Mouse (Mus musculus) embryonic facial prominence, embryonic 15.5 days (tissue): ENCODE measurements around the gene Slc4a5. TPM values are rescaled to one million over a fixed set of nuclear protein-coding genes. Genes with fewer than 3 reads are reported as not detected.

Experiments used
- ATAC-seq: fragments of 200-750 bp; cut with Nextera tagmentation; 2 replicates; pipeline ENCODE4 v1.8.0; 2017; ENCODE audit warnings: low read depth, moderate TSS enrichment; ENCODE audit not compliant: insufficient number of reproducible peaks, low FRiP score, low TSS enrichment
- H3K27ac ChIP-seq: fragments of 300-500 bp; sonication (generic); replicated peaks from 2 replicates; pipeline ENCODE4 v1.5.1; 2015; ENCODE audit warnings: mild to moderate bottlenecking, inconsistent platforms
- H3K27me3 ChIP-seq: fragments of 300-500 bp; sonication (generic); 2 replicates; pipeline ENCODE4 v1.6.1; 2015; ENCODE audit warnings: inconsistent platforms
- H3K36me3 ChIP-seq: fragments of 300-500 bp; sonication (generic); 2 replicates; pipeline ENCODE4 v1.6.1; 2015; ENCODE audit warnings: mild to moderate bottlenecking, inconsistent platforms
- H3K4me1 ChIP-seq: fragments of 300-500 bp; sonication (generic); 2 replicates; pipeline ENCODE4 v1.6.1; 2015; ENCODE audit warnings: inconsistent platforms
- H3K4me2 ChIP-seq: fragments of 300-500 bp; sonication (generic); replicated peaks from 2 replicates; pipeline ENCODE4 v1.6.1; 2015; ENCODE audit warnings: mild to moderate bottlenecking, inconsistent platforms
- H3K4me3 ChIP-seq: fragments of 300-500 bp; sonication (generic); replicated peaks from 2 replicates; pipeline ENCODE4 v1.5.1; 2015; ENCODE audit warnings: mild to moderate bottlenecking, inconsistent platforms
- H3K9ac ChIP-seq: fragments of 300-500 bp; sonication (generic); 2 replicates; pipeline ENCODE4 v1.6.1; 2015; ENCODE audit warnings: inconsistent platforms
- H3K9me3 ChIP-seq: fragments of 300-500 bp; sonication (generic); replicated peaks from 2 replicates; pipeline ENCODE4 v1.6.1; 2016; ENCODE audit warnings: inconsistent platforms
- whole genome bisulfite sequencing: fragments of 180-500 bp; shearing (Covaris S2); methylation state at CpG from one replicate; pipeline ENCODE4 v1.1.7; 2015; 5-methylcytosine and 5-hydroxymethylcytosine counted together
- polyA plus RNA-seq: library from polyadenylated mRNA; unstranded; fragments of >200 nt; fragmentation: Nextera tagmentation; extraction: Ambion mirVana; gene quantifications from 2 replicates; pipeline ENCODE4 v1.2.1, GENCODE M21; 2015

Gene Slc4a5
- polyA plus RNA-seq, 1 experiment from 2014 or later = 0.48 TPM

DNA sequence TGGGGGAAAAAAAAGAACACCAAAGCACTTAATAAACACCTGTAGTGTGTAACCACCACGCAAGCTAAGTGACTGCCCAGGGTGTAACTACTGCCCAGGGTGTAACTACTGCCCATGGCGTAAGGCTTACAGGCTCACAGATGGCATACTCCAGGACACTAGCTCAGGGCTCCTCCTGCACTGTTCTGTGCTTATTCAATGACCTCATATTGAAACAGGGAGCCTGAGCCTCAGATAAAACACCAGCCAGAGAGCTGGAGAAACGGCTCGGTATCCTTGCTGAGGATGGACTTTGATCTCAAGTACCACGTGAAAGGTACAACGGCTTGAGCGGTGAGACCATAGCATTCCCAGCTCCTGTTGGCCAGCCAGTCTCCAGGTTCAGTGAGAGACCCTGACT lies 92.4 kb downstream of the Slc4a5 start:
- Histone ChIP-seq H3K9me3 (no peaks in the 10 kb centered on the region), H3K27ac (no peak overlapping the region), H3K9ac (no peak overlapping the region), H3K36me3 (peaks cover 38% of the 10 kb centered on the region), H3K4me2 (no peak overlapping the region), H3K27me3 (no peaks in the 10 kb centered on the region), H3K4me3 (no peak overlapping the region), H3K4me1 (peaks cover 13% of the 10 kb centered on the region; the same call in 1 of the 2 replicates)
- no peak for ATAC-seq
- WGBS = 87% methylated on average over 7 of the region's 7 CpGs

DNA sequence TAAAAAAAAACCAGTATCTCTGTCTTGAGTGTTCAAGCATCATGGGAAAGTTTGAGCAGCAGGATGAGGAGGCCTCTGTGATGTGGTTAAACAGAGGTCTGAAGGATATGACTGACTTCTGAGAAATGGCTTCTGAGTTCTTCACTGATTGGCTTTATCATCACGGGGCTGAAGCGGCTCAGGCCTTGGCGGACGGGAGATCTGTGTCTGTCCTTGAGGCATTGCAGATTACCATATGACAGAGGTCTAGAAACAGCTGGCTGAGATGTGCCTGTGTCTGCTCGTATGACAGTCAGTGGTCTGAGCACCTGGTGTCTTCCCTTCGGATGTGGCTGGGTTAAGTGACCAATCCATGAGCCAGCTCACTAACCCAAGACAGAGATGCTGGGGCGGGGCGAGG lies 92.9 kb downstream of the Slc4a5 start:
- 81% methylated on average over 8 of the region's 8 CpGs for WGBS
- H3K4me2 ChIP-seq = no peak overlapping the region
- no peak overlapping the region for H3K27ac ChIP-seq
- H3K9me3 ChIP-seq = no peaks in the 10 kb centered on the region
- H3K4me3 ChIP-seq = no peak overlapping the region
- H3K9ac ChIP-seq = no peak overlapping the region
- no peak for ATAC-seq
- peaks cover 33% of the 10 kb centered on the region for H3K36me3 ChIP-seq
- peaks cover 13% of the 10 kb centered on the region; the same call in 1 of the 2 replicates for H3K4me1 ChIP-seq
- H3K27me3 ChIP-seq = no peaks in the 10 kb centered on the region

DNA sequence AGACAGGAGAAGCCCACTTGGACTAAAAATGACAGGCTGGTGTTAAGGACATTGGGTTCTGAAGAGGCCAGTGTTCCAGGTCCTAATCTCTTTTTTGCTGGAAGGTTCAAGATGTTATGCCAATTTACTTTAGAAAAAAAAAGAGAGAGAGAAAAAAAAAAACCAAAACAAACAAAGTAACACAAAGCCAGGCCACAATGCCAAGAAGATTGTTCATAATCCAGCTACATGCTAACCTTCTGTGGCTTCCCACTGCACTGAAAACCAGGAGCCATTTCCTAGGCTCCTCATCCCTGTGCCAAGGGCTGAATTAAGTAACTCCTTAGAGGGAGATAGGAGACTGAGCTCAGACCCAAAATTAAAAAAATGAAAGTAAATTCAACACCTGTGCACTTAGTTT lies 95.7 kb downstream of the Slc4a5 start:
- Histone ChIP-seq H3K27me3 (no peaks in the 10 kb centered on the region), H3K4me3 (no peak overlapping the region), H3K4me2 (no peak overlapping the region), H3K27ac (no peak overlapping the region), H3K9me3 (no peaks in the 10 kb centered on the region), H3K9ac (no peak overlapping the region), H3K36me3 (peaks cover 18% of the 10 kb centered on the region), H3K4me1 (peaks cover 13% of the 10 kb centered on the region; the same call in 1 of the 2 replicates)
- no peak for ATAC-seq

DNA sequence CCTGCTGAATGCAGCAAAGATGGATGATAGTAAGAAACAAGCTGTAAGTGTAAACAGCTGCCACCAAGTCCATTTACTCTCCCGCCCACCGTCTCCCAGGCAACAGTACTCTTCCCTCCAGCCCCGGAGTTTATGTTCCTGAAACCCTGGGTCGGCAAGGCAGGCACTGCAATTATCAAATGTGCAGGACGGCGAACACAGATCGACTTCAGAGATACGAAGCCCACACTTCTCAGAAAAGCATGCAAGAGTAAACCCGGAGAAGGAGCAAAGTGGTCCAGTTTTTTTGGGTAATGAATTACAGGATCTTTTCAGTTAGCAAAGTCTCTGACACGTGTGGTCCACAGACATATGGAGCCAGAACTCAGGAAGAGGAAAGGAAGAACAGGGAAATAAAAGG lies 96.4 kb downstream of the Slc4a5 start:
- 6% methylated on average over 10 of the region's 10 CpGs for WGBS
- peak overlapping the region; percentile 95 for H3K4me3 ChIP-seq
- no peak overlapping the region for H3K9ac ChIP-seq
- H3K27me3 ChIP-seq = no peaks in the 10 kb centered on the region
- H3K36me3 ChIP-seq = peaks cover 10% of the 10 kb centered on the region
- peaks cover 13% of the 10 kb centered on the region; the same call in 1 of the 2 replicates for H3K4me1 ChIP-seq
- H3K4me2 ChIP-seq = peak overlapping the region; percentile 90
- ATAC-seq = no peak
- no peak overlapping the region for H3K27ac ChIP-seq
- H3K9me3 ChIP-seq = no peaks in the 10 kb centered on the region

- Histone ChIP-seq H3K27ac (peak overlapping the region; percentile 75), H3K36me3 (peaks cover under 1% of the 10 kb centered on the region; the same call in 1 of the 2 replicates), H3K9ac (peak overlapping the region; percentile 68), H3K4me3 (peak overlapping the region; percentile 95), H3K9me3 (no peaks in the 10 kb centered on the region), H3K4me1 (peaks cover 13% of the 10 kb centered on the region; the same call in 1 of the 2 replicates), H3K4me2 (peak overlapping the region; percentile 90), H3K27me3 (no peaks in the 10 kb centered on the region)
- under 1% methylated on average over 52 of the region's 52 CpGs for whole genome bisulfite sequencing
- ATAC-seq = peak; percentile 98
Measured at GRCm38 (mm10) chr6:83317108-83317741, 97.6 kb downstream of the Slc4a5 start.

DNA sequence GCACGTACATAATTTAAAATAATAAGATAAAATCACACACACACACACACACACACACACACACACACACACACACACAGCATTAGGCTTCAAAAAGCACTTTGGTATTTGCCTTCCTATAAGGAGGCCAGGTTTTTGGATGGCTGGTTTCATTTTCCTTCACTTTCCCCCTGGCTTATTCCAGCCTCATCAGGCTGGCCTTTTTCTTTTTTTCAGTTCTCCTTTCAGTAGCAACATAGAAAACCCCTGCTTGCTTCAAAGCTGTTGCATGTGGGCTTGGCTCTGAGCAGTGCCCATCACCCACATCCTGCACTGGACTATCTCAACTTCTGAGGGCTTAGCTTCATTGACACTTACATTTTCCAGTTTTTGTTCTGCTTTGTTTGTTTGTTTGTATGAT lies 102.3 kb downstream of the Slc4a5 start:
- Histone ChIP-seq H3K36me3 (no peaks in the 10 kb centered on the region), H3K9me3 (no peaks in the 10 kb centered on the region), H3K27ac (no peak overlapping the region), H3K9ac (no peak overlapping the region), H3K4me3 (no peak overlapping the region), H3K4me1 (peaks cover 8% of the 10 kb centered on the region), H3K4me2 (no peak overlapping the region), H3K27me3 (no peaks in the 10 kb centered on the region)
- no peak for ATAC-seq
- 69% methylated on average over 1 of the region's 1 CpGs for WGBS

GRCm38 (mm10) chr6:83322794-83323193 lies 103.2 kb downstream of the Slc4a5 start:
- no peak for ATAC-seq
- Histone ChIP-seq H3K27ac (no peak overlapping the region), H3K9me3 (no peaks in the 10 kb centered on the region), H3K4me1 (peaks cover 12% of the 10 kb centered on the region), H3K4me3 (no peak overlapping the region), H3K9ac (no peak overlapping the region), H3K27me3 (no peaks in the 10 kb centered on the region), H3K36me3 (no peaks in the 10 kb centered on the region), H3K4me2 (no peak overlapping the region)
- 64% methylated on average over 2 of the region's 2 CpGs for WGBS

DNA sequence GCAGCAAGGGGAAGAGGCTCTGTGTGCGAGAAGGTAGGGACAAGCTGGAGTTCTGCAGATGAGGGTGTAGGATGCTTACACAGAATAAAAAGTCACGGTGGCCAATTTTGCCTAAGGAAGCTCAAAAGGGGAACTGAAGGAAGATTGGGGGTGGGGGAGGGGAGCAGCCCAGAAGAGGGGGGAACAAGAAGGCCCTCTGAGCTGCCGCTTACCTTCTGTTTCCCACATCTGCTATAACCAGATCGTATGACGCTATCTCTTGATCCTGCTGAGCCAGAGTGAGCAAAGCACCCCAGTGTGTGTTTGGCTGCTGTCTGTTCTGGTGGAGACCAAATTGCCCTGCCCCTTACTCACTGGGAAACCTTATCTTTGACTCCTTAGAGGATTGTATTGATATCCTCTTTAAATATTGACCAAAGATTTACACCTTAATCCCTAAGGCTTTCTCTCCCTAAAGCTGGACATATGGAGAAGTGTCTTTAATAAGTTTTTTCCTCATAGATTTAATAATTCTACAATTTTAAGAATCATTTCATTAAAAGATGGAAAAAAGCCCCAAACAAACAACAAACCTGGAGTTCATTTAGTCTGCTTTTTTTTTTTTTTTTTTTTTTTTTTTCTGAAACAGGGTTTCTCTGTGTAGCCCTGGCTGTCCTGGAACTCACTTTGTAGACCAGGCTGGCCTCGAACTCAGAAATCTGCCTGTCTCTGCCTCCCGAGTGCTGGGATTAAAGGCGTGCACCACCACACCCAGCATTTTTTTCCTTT lies 104.2 kb downstream of the Slc4a5 start:
- Histone ChIP-seq H3K9me3 (no peaks in the 10 kb centered on the region), H3K27ac (no peak overlapping the region), H3K4me2 (no peak overlapping the region), H3K9ac (no peak overlapping the region), H3K27me3 (no peaks in the 10 kb centered on the region), H3K4me3 (no peak overlapping the region), H3K36me3 (peaks cover 5% of the 10 kb centered on the region; the same call in 1 of the 2 replicates), H3K4me1 (peaks cover 12% of the 10 kb centered on the region)
- ATAC-seq = no peak
- 69% methylated on average over 8 of the region's 8 CpGs for WGBS

DNA sequence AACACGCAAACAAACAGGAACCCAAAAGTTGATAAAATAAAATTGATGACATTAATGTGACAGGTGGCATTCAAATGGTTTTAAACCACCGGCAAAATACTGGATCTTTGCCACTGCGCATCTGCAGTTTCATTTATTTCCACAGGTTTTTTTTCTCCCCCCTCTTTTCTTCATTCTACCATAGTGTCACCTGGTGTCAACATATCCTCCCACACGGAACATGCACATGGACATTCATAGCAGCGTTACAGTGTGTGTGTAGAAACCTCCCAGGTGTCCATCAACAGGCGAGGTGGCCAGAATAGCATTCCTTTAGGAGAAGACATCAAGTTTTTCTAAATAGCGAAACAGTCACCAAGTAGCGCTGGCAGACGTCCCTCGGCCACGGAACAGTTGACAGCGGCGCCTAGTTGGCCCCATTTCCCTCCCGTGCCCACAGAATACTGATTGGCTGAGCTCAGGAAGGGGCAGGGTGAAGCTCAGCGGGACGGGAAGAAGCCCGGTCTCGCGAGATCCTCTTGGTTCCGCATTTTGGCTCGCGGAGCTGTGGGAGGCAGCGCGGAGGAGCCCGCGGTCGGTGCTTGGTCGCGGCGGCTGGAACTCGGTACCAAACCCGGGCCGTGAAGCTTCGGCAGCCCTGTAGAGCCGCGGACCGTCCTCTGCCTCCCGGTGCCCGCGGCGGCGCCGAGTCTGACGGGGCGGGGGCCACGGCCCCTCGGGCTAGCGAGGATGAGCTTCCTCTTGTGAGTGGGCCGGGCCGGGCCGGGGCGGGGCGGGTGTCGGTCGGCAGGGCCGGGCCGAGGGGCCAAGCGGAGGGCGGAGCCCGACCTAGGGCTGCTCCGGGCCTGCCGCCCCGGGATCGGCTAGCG lies 106.1 kb downstream of the Slc4a5 start, which contains the start of the genes Mthfd2 and Mob1a:
Gene Mthfd2 (minus strand): TSS at position 384 of the 869 bp plus-strand sequence.
Gene Mob1a (plus strand): TSS at position 492 of the 869 bp plus-strand sequence.
- Histone ChIP-seq H3K4me3 (peak within 1 kb of the TSS; percentile 81), H3K36me3 (peaks cover 21% of the 10 kb centered on the region; the same call in 1 of the 2 replicates), H3K27ac (peak within 1 kb of the TSS; percentile 95), H3K9ac (peak within 1 kb of the TSS; percentile 78), H3K4me1 (peaks cover 12% of the 10 kb centered on the region), H3K27me3 (no peaks in the 10 kb centered on the region), H3K9me3 (no peaks in the 10 kb centered on the region), H3K4me2 (peak within 1 kb of the TSS; percentile 72)
- WGBS = under 1% methylated on average over 65 of the region's 65 CpGs
- ATAC-seq = peak; percentile 97

DNA sequence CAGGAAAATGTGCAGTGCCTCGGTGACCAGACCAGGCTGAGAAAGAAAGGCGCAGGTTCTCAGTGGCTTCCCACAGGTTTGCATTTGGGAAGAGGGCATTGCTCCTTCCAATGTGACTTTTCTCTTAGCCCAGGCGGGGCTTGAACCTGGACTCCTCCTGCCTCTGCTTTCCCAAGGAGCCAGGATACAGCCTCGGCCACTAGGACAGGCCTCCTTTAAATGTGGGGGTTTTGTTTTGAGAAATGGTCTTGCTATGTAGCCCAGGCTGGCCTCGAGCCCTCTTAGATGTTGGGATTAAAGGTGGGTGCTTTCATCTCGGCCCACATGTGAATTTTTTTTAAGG lies 106.7 kb downstream of the Slc4a5 start:
- H3K36me3 ChIP-seq = peaks cover 27% of the 10 kb centered on the region; the same call in 1 of the 2 replicates
- H3K4me3 ChIP-seq = peak overlapping the region; percentile 81
- H3K9me3 ChIP-seq = no peaks in the 10 kb centered on the region
- H3K9ac ChIP-seq = peak overlapping the region; percentile 78
- peak overlapping the region; percentile 95 for H3K27ac ChIP-seq
- H3K4me2 ChIP-seq = peak overlapping the region; percentile 72
- no peaks in the 10 kb centered on the region for H3K27me3 ChIP-seq
- peaks cover 12% of the 10 kb centered on the region for H3K4me1 ChIP-seq
- ATAC-seq = no peak
- WGBS = 7% methylated on average over 6 of the region's 6 CpGs

DNA sequence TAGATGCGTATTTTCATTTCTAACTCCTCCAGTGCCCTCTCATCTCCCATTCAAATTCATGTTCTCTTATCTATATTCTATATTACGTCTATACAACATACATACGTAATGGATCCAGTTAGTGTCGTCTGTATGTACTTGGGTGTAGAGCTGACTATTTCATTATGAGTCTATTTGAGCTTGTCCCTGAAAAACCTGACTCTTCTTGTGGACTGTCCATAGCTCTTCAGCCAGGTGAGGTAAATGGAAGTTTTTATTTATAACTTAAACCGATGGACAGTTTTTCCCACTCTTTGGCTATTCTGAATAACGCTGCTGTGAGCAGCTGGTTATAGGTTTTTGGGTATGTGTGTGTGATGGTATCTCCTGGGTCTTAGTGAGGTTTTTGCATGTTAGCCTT lies 107.1 kb downstream of the Slc4a5 start:
- no peak for ATAC-seq
- Histone ChIP-seq H3K27ac (no peak overlapping the region), H3K36me3 (peaks cover 30% of the 10 kb centered on the region), H3K27me3 (no peaks in the 10 kb centered on the region), H3K9ac (peak overlapping the region; percentile 78; the same call in 1 of the 2 replicates), H3K4me1 (peaks cover 12% of the 10 kb centered on the region), H3K4me2 (peak overlapping the region; percentile 72), H3K4me3 (peak overlapping the region; percentile 81), H3K9me3 (no peaks in the 10 kb centered on the region)
- WGBS = 48% methylated on average over 6 of the region's 6 CpGs
